Mouse (Mus musculus) embryonic facial prominence, embryonic 14.5 days (tissue): ENCODE measurements around the gene Cnp. TPM values are rescaled to one million over a fixed set of nuclear protein-coding genes. Genes with fewer than 3 reads are reported as not detected.
A peak's percentile ranks its signal among the peaks of the same experiment; 100 is the strongest.

Experiments
- ATAC-seq: fragments of 200-750 bp; cut with Nextera tagmentation; 2 replicates; pipeline ENCODE4 v1.8.0; 2017; ENCODE audit warnings: low read depth, moderate number of reproducible peaks, moderate TSS enrichment
- DNase-seq: peaks from one replicate; pipeline ENCODE4 v3.0.0-alpha.2; 2015; ENCODE audit warnings: low spot score
- H3K27ac ChIP-seq: fragments of 300-500 bp; sonication (generic); replicated peaks from 2 replicates; pipeline ENCODE4 v1.5.1; 2014; ENCODE audit warnings: low read depth, mild to moderate bottlenecking, low read length, moderate library complexity
- H3K27me3 ChIP-seq: fragments of 300-500 bp; sonication (generic); replicated peaks from 2 replicates; pipeline ENCODE4 v1.6.1; 2014; ENCODE audit warnings: low read length; ENCODE audit not compliant: control insufficient read depth, insufficient read depth
- H3K36me3 ChIP-seq: fragments of 300-500 bp; sonication (generic); 2 replicates; pipeline ENCODE4 v1.6.1; 2014; ENCODE audit warnings: low read length, mixed read lengths; ENCODE audit not compliant: control insufficient read depth, insufficient read depth
- H3K4me1 ChIP-seq: fragments of 300-500 bp; sonication (generic); 2 replicates; pipeline ENCODE4 v1.6.1; 2014; ENCODE audit warnings: antibody characterized with exemption, low read length; ENCODE audit not compliant: control insufficient read depth, insufficient read depth
- H3K4me2 ChIP-seq: fragments of 300-500 bp; sonication (generic); 2 replicates; pipeline ENCODE4 v1.6.1; 2014; ENCODE audit warnings: low read depth, mild to moderate bottlenecking, low read length, moderate library complexity, mixed read lengths
- H3K4me3 ChIP-seq: fragments of 300-500 bp; sonication (generic); 2 replicates; pipeline ENCODE4 v1.5.1; 2014; ENCODE audit warnings: low read depth, mild to moderate bottlenecking, low read length
- H3K9ac ChIP-seq: fragments of 300-500 bp; sonication (generic); 2 replicates; pipeline ENCODE4 v1.6.1; 2014; ENCODE audit warnings: low read depth, mild to moderate bottlenecking, low read length, moderate library complexity, mixed read lengths
- H3K9me3 ChIP-seq: fragments of 300-500 bp; sonication (generic); 2 replicates; pipeline ENCODE4 v1.6.1; 2016; ENCODE audit warnings: low read length; ENCODE audit not compliant: control insufficient read depth
- WGBS: fragments of 180-500 bp; shearing (Covaris S2); extraction: QIAGEN DNeasy Blood & Tissue Kit; methylation state at CpG from one replicate; pipeline ENCODE4 v1.1.7; 2014; 5-methylcytosine and 5-hydroxymethylcytosine counted together
- polyA plus RNA-seq: library from polyadenylated mRNA; unstranded; fragments of >200 nt; fragmentation: Nextera tagmentation; extraction: Ambion mirVana; gene quantifications from 2 replicates; pipeline ENCODE4 v1.2.1, GENCODE M21; 2014

Gene Cnp
- polyA plus RNA-seq, 1 experiment from 2014 or later: 33.6 TPM

GRCm38 (mm10) chr11:100623867-100624266 lies 49.2 kb downstream of the Cnp start:
- WGBS: 53% methylated on average over 5 of the region's 5 CpGs
- ATAC-seq (no peak), DNase-seq (peak; percentile 79)
- Histone ChIP-seq H3K4me2 (peak overlapping the region; percentile 59), H3K27ac (peak overlapping the region; percentile 89; the same call in 1 of the 2 replicates), H3K4me1 (peaks cover 12% of the 10 kb centered on the region), H3K4me3 (peak overlapping the region; percentile 79), H3K36me3 (peaks cover 28% of the 10 kb centered on the region; the same call in 1 of the 2 replicates), H3K27me3 (no peaks in the 10 kb centered on the region), H3K9ac (peak overlapping the region; percentile 87), H3K9me3 (no peaks in the 10 kb centered on the region)

DNA sequence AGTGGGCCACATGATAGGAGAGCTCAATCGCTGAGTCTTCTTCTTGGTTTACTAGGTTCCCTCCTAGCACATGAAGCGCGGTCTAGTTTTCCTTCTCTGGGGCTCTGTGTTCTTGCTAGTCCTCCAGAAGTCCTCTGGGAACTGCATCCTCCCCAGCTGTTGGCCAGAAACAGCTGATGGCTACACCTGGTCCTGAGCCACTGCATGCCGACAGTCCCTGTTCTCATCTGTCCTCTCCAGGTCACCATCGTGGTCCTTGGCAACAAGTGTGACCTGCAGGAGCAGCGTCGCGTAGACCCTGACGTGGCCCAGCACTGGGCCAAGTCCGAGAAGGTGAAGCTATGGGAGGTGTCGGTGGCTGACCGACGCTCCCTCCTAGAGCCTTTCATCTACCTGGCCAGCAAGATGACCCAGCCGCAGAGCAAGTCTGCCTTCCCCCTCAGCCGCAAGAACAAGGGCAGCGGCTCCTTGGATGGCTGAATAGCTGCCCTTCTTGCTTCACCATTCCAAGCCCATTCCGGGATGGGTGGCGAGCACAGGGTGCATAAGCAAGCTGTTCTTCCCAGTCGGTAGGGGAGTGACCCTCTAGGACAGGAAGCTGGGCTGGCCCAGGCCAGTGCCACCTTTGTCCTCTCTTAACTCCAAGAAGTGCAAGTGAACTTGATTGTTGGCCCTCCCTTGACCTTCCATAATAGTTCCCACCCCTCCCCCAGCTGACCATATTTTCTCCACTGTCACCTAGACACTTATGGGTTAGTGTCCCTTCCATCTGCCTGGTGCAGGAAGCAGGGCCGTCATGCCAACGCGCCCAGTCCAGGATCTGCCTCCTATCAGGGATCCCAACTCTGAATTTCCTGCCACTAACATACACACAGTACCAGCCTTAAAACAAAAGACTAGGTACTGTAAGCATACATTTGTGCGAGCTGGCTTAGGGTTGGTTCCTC lies 51.3 kb downstream of the Cnp start:
- no peak overlapping the region for H3K9ac ChIP-seq
- H3K4me3 ChIP-seq: no peak overlapping the region
- peaks cover 28% of the 10 kb centered on the region; the same call in 1 of the 2 replicates for H3K36me3 ChIP-seq
- DNase-seq (no peak), ATAC-seq (no peak)
- 94% methylated on average over 23 of the region's 23 CpGs for WGBS
- H3K27ac ChIP-seq: no peak overlapping the region
- peaks cover 7% of the 10 kb centered on the region for H3K4me1 ChIP-seq
- no peaks in the 10 kb centered on the region for H3K9me3 ChIP-seq
- H3K4me2 ChIP-seq: no peak overlapping the region
- no peaks in the 10 kb centered on the region for H3K27me3 ChIP-seq

DNA sequence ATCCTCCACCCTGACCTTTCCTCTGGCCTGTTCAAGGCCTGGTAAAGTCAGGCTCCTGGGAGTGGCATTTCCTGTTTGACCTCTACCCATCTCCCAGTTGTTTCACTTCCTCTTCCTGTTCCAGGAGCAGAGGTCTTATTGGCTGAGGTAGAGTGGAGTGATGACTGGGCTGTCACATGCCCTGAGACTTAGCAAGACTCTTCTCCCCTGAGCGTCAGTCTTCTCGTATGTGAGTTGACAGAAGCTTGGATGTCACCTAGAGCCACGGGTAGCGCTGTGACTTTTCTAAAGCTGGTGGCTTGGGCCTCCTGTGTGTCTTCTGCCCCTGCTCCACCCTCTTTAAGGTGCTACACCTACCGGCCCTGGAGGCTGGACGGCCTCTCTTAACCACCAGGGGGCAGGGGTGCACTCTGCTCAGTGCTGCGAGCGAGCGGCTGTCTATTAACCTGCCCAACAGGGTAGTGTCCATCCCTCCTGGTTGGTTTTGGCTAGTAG lies 52.0 kb downstream of the Cnp start:
- Histone ChIP-seq H3K4me3 (no peak overlapping the region), H3K9ac (no peak overlapping the region), H3K27ac (no peak overlapping the region), H3K36me3 (peaks cover 28% of the 10 kb centered on the region; the same call in 1 of the 2 replicates), H3K9me3 (no peaks in the 10 kb centered on the region), H3K27me3 (no peaks in the 10 kb centered on the region), H3K4me1 (peaks cover 7% of the 10 kb centered on the region), H3K4me2 (no peak overlapping the region)
- ATAC-seq: 0 out of 2 replicates have a peak, but pooled peaks have one; percentile 45
- DNase-seq: peak; percentile 58
- 25% methylated on average over 9 of the region's 9 CpGs for WGBS

GRCm38 (mm10) chr11:100628056-100628455 lies 53.4 kb downstream of the Cnp start:
- 86% methylated on average over 5 of the region's 5 CpGs for WGBS
- ATAC-seq (no peak), DNase-seq (no peak)

DNA sequence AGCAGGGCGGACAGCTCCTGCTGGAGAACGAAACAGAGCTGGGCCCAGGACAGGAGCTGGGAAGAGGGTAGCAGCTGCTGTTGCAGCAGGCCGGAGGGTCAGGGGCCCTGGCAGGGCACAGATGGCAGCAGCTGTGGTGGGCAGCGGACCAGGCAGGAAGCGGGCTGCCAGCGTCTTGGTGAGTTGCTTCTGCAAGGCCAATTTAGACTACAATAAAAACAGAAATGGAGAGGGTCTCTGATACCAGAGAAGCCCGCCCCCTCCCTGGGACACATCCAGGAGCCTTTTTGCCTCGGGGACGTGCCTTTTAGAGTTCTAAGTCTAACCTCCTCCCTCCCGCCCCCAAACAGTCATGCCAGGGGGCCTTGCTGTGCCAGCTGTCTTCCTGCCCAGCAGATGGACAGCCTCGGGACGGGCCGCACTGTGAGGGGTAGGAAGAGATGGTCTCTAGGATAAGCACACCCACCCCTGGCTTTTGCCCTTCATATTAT lies 54.2 kb downstream of the Cnp start:
- WGBS: 54% methylated on average over 12 of the region's 13 CpGs
- no peaks in the 10 kb centered on the region for H3K27me3 ChIP-seq
- ATAC-seq: no peak

More at GRCm38 (mm10) chr11:100628056-100628455, 53.4 kb downstream of the Cnp start:
- no peaks in the 10 kb centered on the region for H3K27me3 ChIP-seq
- H3K9me3 ChIP-seq: no peaks in the 10 kb centered on the region
- no peak overlapping the region for H3K27ac ChIP-seq
- H3K4me2 ChIP-seq: no peak overlapping the region
- peaks cover 28% of the 10 kb centered on the region; the same call in 1 of the 2 replicates for H3K36me3 ChIP-seq
- peaks cover 7% of the 10 kb centered on the region for H3K4me1 ChIP-seq
- no peak overlapping the region for H3K4me3 ChIP-seq
- no peak overlapping the region for H3K9ac ChIP-seq

GRCm38 (mm10) chr11:100634530-100634929 lies 59.8 kb downstream of the Cnp start:
- no peak overlapping the region for H3K4me3 ChIP-seq
- no peak overlapping the region for H3K4me2 ChIP-seq
- 66% methylated on average over 7 of the region's 7 CpGs for WGBS
- H3K36me3 ChIP-seq: no peaks in the 10 kb centered on the region
- ATAC-seq (no peak), DNase-seq (no peak)
- peaks cover 5% of the 10 kb centered on the region for H3K27me3 ChIP-seq
- no peaks in the 10 kb centered on the region for H3K9me3 ChIP-seq
- no peak overlapping the region for H3K27ac ChIP-seq
- H3K9ac ChIP-seq: no peak overlapping the region
- no peaks in the 10 kb centered on the region for H3K4me1 ChIP-seq

More for the DNA sequence above, 54.2 kb downstream of the Cnp start:
- H3K9me3 ChIP-seq: no peaks in the 10 kb centered on the region
- H3K4me1 ChIP-seq: peaks cover 3% of the 10 kb centered on the region
- 0 out of 2 replicates have a peak overlapping the region, but pooled peaks have one; percentile 33 for H3K27ac ChIP-seq
- peak; percentile 33 for DNase-seq
- H3K4me3 ChIP-seq: no peak overlapping the region
- peak overlapping the region; percentile 6; the same call in 1 of the 2 replicates for H3K9ac ChIP-seq
- no peak overlapping the region for H3K4me2 ChIP-seq
- peaks cover 28% of the 10 kb centered on the region; the same call in 1 of the 2 replicates for H3K36me3 ChIP-seq

GRCm38 (mm10) chr11:100640159-100640906 lies 65.6 kb downstream of the Cnp start:
- H3K27ac ChIP-seq: no peak overlapping the region
- H3K4me1 ChIP-seq: 0 out of 2 replicates have a peak, but pooled peaks cover 5% of the 10 kb centered on the region
- H3K4me3 ChIP-seq: peak overlapping the region; percentile 38
- DNase-seq: peak; percentile 70
- H3K9ac ChIP-seq: peak overlapping the region; percentile 54
- H3K27me3 ChIP-seq: peaks cover 19% of the 10 kb centered on the region
- ATAC-seq: peak; percentile 59; the same call in 1 of the 2 replicates
- H3K4me2 ChIP-seq: peak overlapping the region; percentile 72
- WGBS: 9% methylated on average over 37 of the region's 52 CpGs
- H3K36me3 ChIP-seq: no peaks in the 10 kb centered on the region
- H3K9me3 ChIP-seq: no peaks in the 10 kb centered on the region
